Mouse (Mus musculus): ENCODE data around the gene Tmigd3.
"Not testable (repeated sequence)": the region's sequence is repeated elsewhere in the genome, so short reads cannot be mapped to it uniquely, and the experiment has no call there.

Gene Tmigd3

GRCm38 (mm10) chr3:105907956-105908655 lies 37.4 kb downstream of the Tmigd3 start:
- no peak for DNase-seq

GRCm38 (mm10) chr3:105908976-105909375 lies 38.3 kb downstream of the Tmigd3 start:
- no peak for DNase-seq

- DNase-seq: no peak
These were observed 40.0 kb downstream of the Tmigd3 start for GRCm38 (mm10) chr3:105910519-105911190.

- DNase-seq: no peak
These were observed 41.6 kb downstream of the Tmigd3 start for GRCm38 (mm10) chr3:105912097-105912880.

GRCm38 (mm10) chr3:105913839-105914681 lies 43.4 kb downstream of the Tmigd3 start:
- no peak for DNase-seq

- no peak for DNase-seq
These were observed 44.6 kb downstream of the Tmigd3 start for GRCm38 (mm10) chr3:105915281-105915680.

GRCm38 (mm10) chr3:105916455-105916854 lies 45.8 kb downstream of the Tmigd3 start:
- DNase-seq: not testable (repeated sequence)

GRCm38 (mm10) chr3:105917656-105918354 lies 47.1 kb downstream of the Tmigd3 start:
- DNase-seq: no peak

GRCm38 (mm10) chr3:105918355-105918745 lies 47.6 kb downstream of the Tmigd3 start:
- DNase-seq: no peak

GRCm38 (mm10) chr3:105920743-105921142 lies 50.0 kb downstream of the Tmigd3 start:
- DNase-seq: not testable (repeated sequence)

- no peak for DNase-seq
These were observed 51.3 kb downstream of the Tmigd3 start for GRCm38 (mm10) chr3:105921959-105922358.

- DNase-seq: no peak
These were observed 53.9 kb downstream of the Tmigd3 start for GRCm38 (mm10) chr3:105924616-105925015.

GRCm38 (mm10) chr3:105927561-105928194 lies 57.0 kb downstream of the Tmigd3 start:
- DNase-seq: peak; percentile 5

- no peak for DNase-seq
These were observed 57.5 kb downstream of the Tmigd3 start for GRCm38 (mm10) chr3:105928195-105928569.

GRCm38 (mm10) chr3:105928781-105929180 lies 58.1 kb downstream of the Tmigd3 start:
- no peak for DNase-seq

- DNase-seq: no peak
These were observed 59.1 kb downstream of the Tmigd3 start for GRCm38 (mm10) chr3:105929821-105930220.

- no peak for DNase-seq
These were observed 60.4 kb downstream of the Tmigd3 start for GRCm38 (mm10) chr3:105931095-105931494.

- DNase-seq: no peak
These were observed 61.8 kb downstream of the Tmigd3 start, which contains the start of gene I830077J02Rik for GRCm38 (mm10) chr3:105932240-105933071. Gene I830077J02Rik, minus strand, starts transcription at chr3:105932664.

GRCm38 (mm10) chr3:105933926-105934325 lies 63.2 kb downstream of the Tmigd3 start:
- DNase-seq: no peak

- peak; percentile 49 for DNase-seq
These were observed 64.3 kb downstream of the Tmigd3 start for GRCm38 (mm10) chr3:105935033-105935432.

- DNase-seq: no peak
These were observed 65.4 kb downstream of the Tmigd3 start for GRCm38 (mm10) chr3:105936111-105936510.
